Mouse (Mus musculus) testis, adult 2 months (tissue): ENCODE measurements around the gene Spata31d1d.

Experiments
- CTCF ChIP-seq: fragments of 200-500 bp; IDR thresholded peaks from 2 replicates; pipeline ENCODE4 v1.5.1; 2012; ENCODE audit warnings: low read depth, mild to moderate bottlenecking, inconsistent platforms, low read length, moderate library complexity; ENCODE audit not compliant: control insufficient read depth, insufficient read depth, insufficient replicate concordance
- POLR2A ChIP-seq: fragments of 200-500 bp; IDR thresholded peaks from 2 replicates; pipeline ENCODE4 v1.6.1; 2012; ENCODE audit warnings: low read depth, mild to moderate bottlenecking, inconsistent platforms, low read length, moderate library complexity; ENCODE audit not compliant: control insufficient read depth

DNA sequence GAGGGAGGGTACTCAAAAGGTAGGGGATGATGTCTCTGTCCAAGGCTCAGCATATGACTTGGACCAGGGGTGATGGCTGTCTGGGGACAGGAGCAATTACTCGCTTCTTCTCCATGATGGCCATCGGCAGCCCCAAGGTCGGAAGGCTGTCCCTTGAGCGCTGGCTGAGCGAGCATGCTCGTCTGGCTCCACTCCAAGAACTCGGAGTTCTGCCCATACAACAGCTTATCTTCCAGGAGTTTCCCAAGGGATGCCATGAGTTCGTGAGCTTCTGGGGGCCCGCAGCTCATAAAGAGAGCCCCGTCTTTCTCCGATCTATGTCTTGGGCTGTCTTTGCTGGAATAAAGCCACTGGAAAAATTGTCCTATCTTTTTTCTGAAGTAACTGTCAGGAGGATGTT, 9.5 kb upstream of the Spata31d1d start:
- TF ChIP-seq POLR2A: no peak
- no peak for TF ChIP-seq CTCF
